Mouse (Mus musculus) gastrocnemius, postnatal 14 days (tissue): ENCODE measurements at regions not wholly inside any gene's neighbourhood (a gene's known extent, or its start where the extent isn't known, plus 50 kb on each side); places are given as distances from the start of the nearest gene placed in this dataset.

Experiments
- DNase-seq: peaks from one replicate; pipeline ENCODE4 v3.0.0; 2021; ENCODE audit warnings: mixed read lengths
- intact Hi-C: fragments of 180-260 bp; cut with DNase I; formaldehyde crosslinking; loops from one replicate; pipeline ENCODE4 v1.15.1; 2025; ENCODE audit warnings: low total_unique reads

- intact Hi-C loops = no loop called here
- no peak for DNase-seq
Measured at GRCm38 (mm10) chr1:128798721-128799120, 206.6 kb upstream of the Cxcr4 start.

- intact Hi-C loops = no loop called here
Measured at GRCm38 (mm10) chr1:128795654-128796053, 203.6 kb upstream of the Cxcr4 start.

GRCm38 (mm10) chr1:128790881-128791280 lies 198.8 kb upstream of the Cxcr4 start:
- intact Hi-C loops = no loop called here
- DNase-seq = no peak

More at GRCm38 (mm10) chr1:128795654-128796053, 203.6 kb upstream of the Cxcr4 start:
- DNase-seq = no peak

- DNase-seq = no peak
- intact Hi-C loops = no loop called here
Measured at GRCm38 (mm10) chr1:128789567-128790335, 197.7 kb upstream of the Cxcr4 start.

- no peak for DNase-seq
- intact Hi-C loops = no loop called here
Measured at GRCm38 (mm10) chr1:128788227-128788626, 196.1 kb upstream of the Cxcr4 start.

- peak; percentile 20 for DNase-seq
- intact Hi-C loops = no loop called here
Measured at GRCm38 (mm10) chr1:128786941-128787569, 195.0 kb upstream of the Cxcr4 start.

- intact Hi-C loops = no loop called here
- DNase-seq = no peak
Measured at GRCm38 (mm10) chr1:128782286-128782685, 190.2 kb upstream of the Cxcr4 start.

GRCm38 (mm10) chr1:128781871-128782270 lies 189.8 kb upstream of the Cxcr4 start:
- DNase-seq = no peak
- intact Hi-C loops = no loop called here

GRCm38 (mm10) chr1:128781311-128781710 lies 189.2 kb upstream of the Cxcr4 start:
- no peak for DNase-seq
- intact Hi-C loops = no loop called here

GRCm38 (mm10) chr1:128779586-128780158 lies 187.6 kb upstream of the Cxcr4 start:
- intact Hi-C loops = no loop called here

GRCm38 (mm10) chr1:128772440-128772839 lies 180.3 kb upstream of the Cxcr4 start:
- intact Hi-C loops = no loop called here

More at GRCm38 (mm10) chr1:128779586-128780158, 187.6 kb upstream of the Cxcr4 start:
- no peak for DNase-seq

GRCm38 (mm10) chr1:128770786-128771185 lies 178.7 kb upstream of the Cxcr4 start:
- no peak for DNase-seq
- intact Hi-C loops = no loop called here

More at GRCm38 (mm10) chr1:128772440-128772839, 180.3 kb upstream of the Cxcr4 start:
- no peak for DNase-seq

GRCm38 (mm10) chr1:128767991-128768390 lies 175.9 kb upstream of the Cxcr4 start:
- no peak for DNase-seq
- intact Hi-C loops = no loop called here

GRCm38 (mm10) chr1:128767415-128767814 lies 175.3 kb upstream of the Cxcr4 start:
- DNase-seq = no peak
- intact Hi-C loops = no loop called here

- no peak for DNase-seq
- intact Hi-C loops = no loop called here
Measured at GRCm38 (mm10) chr1:128766894-128767268, 174.8 kb upstream of the Cxcr4 start.

- intact Hi-C loops = no loop called here
- DNase-seq = no peak
Measured at GRCm38 (mm10) chr1:128766193-128766893, 174.2 kb upstream of the Cxcr4 start.

- intact Hi-C loops = no loop called here
- no peak for DNase-seq
Measured at GRCm38 (mm10) chr1:128765626-128766025, 173.5 kb upstream of the Cxcr4 start.

GRCm38 (mm10) chr1:128765142-128765541 lies 173.0 kb upstream of the Cxcr4 start:
- intact Hi-C loops = no loop called here
- DNase-seq = no peak

- intact Hi-C loops = no loop called here
Measured at GRCm38 (mm10) chr1:128762854-128763253, 170.8 kb upstream of the Cxcr4 start.

GRCm38 (mm10) chr1:128762076-128762475 lies 170.0 kb upstream of the Cxcr4 start:
- intact Hi-C loops = no loop called here

More at GRCm38 (mm10) chr1:128762854-128763253, 170.8 kb upstream of the Cxcr4 start:
- no peak for DNase-seq

More at GRCm38 (mm10) chr1:128762076-128762475, 170.0 kb upstream of the Cxcr4 start:
- no peak for DNase-seq
